8 mouse cellular contexts compared by ENCODE assay signal in the genomic region with DNA sequence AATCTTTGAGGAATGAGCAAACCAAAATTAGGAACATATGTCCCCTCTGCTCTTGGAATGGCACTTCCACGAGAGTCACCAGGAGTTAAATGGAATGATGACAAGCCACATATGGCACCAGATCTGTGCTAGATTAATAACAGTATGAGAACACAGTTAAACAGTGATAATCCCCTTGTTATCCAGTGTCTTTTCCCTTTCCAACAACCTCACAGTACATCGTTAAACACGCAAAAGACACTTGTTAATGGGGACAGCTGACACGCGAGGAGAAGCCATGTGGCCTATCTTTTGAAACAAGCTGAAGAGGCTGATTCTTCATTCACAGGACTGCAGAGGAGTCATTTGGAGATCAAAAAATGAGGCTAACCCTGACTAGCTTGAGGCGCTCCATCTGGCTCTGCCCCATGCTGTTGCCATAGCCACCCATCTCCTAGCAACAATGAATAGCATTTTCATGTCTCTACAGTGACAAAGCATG.
DNase-seq lines count a peak whose midpoint lies in the region; ATAC-seq and TF ChIP-seq lines count a peak whose summit lies in the region.

No protein-coding gene starts in this region.

- DNase-seq in lung, embryonic 14.5 days, result peak; percentile 52
- DNase-seq in lung, adult 2 months, result no peak
- peak; percentile 87 for DNase-seq in layer of hippocampus, adult 9-11 months
- peak; percentile 66 for DNase-seq in neural tube, embryonic 10.5 days (ENCODE audit: extremely low spot score, low spot score)
- DNase-seq in gastrocnemius, adult 2 months, result no peak
- no peak for DNase-seq in heart, adult 8-10 months (ENCODE audit: low spot score)

- WGBS in lung, embryonic 14.5 days, result 45% methylated on average over 6 of the region's 6 CpGs
- 79% methylated on average over 6 of the region's 6 CpGs for WGBS in lung, adult 2 months
- WGBS in forebrain, embryonic 12.5 days, result 9% methylated on average over 6 of the region's 6 CpGs

- H3K4me1 ChIP-seq in lung, embryonic 14.5 days (ENCODE audit: insufficient read depth), result no peaks in the 10 kb centered on the region
- H3K4me1 ChIP-seq in lung, adult 2 months (ENCODE audit: control insufficient read depth, insufficient read depth, low read length), result no peaks in the 10 kb centered on the region
- peaks cover 37% of the 10 kb centered on the region for H3K4me1 ChIP-seq in forebrain, embryonic 12.5 days

- no peak overlapping the region for H3K4me3 ChIP-seq in lung, embryonic 14.5 days (ENCODE audit: low read depth, low read length)
- H3K4me3 ChIP-seq in lung, adult 2 months (replicated peaks; ENCODE audit: extremely low read depth, low read depth, low read length), result no peak overlapping the region
- H3K4me3 ChIP-seq in forebrain, embryonic 12.5 days (replicated peaks), result no peak overlapping the region
- no peak overlapping the region for H3K4me3 ChIP-seq in gastrocnemius, adult 2 months

- no peaks in the 10 kb centered on the region for H3K9me3 ChIP-seq in lung, embryonic 14.5 days (ENCODE audit: low read depth, low read length)
- no peaks in the 10 kb centered on the region for H3K9me3 ChIP-seq in forebrain, embryonic 12.5 days

- H3K9ac ChIP-seq in lung, embryonic 14.5 days, result no peak overlapping the region
- H3K9ac ChIP-seq in forebrain, embryonic 12.5 days, result no peak overlapping the region

- no peaks in the 10 kb centered on the region for H3K36me3 ChIP-seq in lung, embryonic 14.5 days (ENCODE audit: insufficient read depth)
- H3K36me3 ChIP-seq in forebrain, embryonic 12.5 days (replicated peaks), result no peaks in the 10 kb centered on the region

- TF ChIP-seq POLR2A in lung, adult 2 months (IDR thresholded peaks at IDR 0.05; ENCODE audit: borderline replicate concordance, extremely low read depth, low read depth, low read length), result no peak

- ATAC-seq in lung, embryonic 14.5 days (ENCODE audit: insufficient read depth), result peak; percentile 85; the same call in 1 of the 2 replicates
- peak; percentile 95 for ATAC-seq in forebrain, embryonic 12.5 days (ENCODE audit: low FRiP score)
- no peak for ATAC-seq in activated CD4-positive, CD25-positive, alpha-beta regulatory T cell, adult 4 months

- H3K27me3 ChIP-seq in lung, embryonic 14.5 days (ENCODE audit: insufficient read depth, low read length), result no peaks in the 10 kb centered on the region
- no peaks in the 10 kb centered on the region for H3K27me3 ChIP-seq in forebrain, embryonic 12.5 days

- no peak overlapping the region for H3K27ac ChIP-seq in lung, embryonic 14.5 days (ENCODE audit: low read depth)
- H3K27ac ChIP-seq in forebrain, embryonic 12.5 days, result peak overlapping the region; percentile 62
- H3K27ac ChIP-seq in gastrocnemius, adult 2 months, result no peak overlapping the region

- no peak overlapping the region for H3K4me2 ChIP-seq in lung, embryonic 14.5 days
- peak overlapping the region; percentile 2; the same call in 1 of the 2 replicates for H3K4me2 ChIP-seq in forebrain, embryonic 12.5 days

- intact Hi-C loops in gastrocnemius, adult 2 months (cut with DNase I), result no loop called here

- no peak for TF ChIP-seq CTCF in lung, embryonic 14.5 days (IDR thresholded peaks at IDR 0.05; ENCODE audit: low read depth)
- no peak for TF ChIP-seq CTCF in lung, adult 2 months (IDR thresholded peaks at IDR 0.05; ENCODE audit: insufficient read depth, low read length)
- no peak for TF ChIP-seq CTCF in gastrocnemius, adult 2 months (IDR thresholded peaks at IDR 0.05)

Comparison
In these comparisons a context has a peak if more than half of its experiments do, and no peak if none do; other contexts are left out.
1. DNase-seq: peak in lung, embryonic 14.5 days (single experiment), layer of hippocampus, adult 9-11 months (single experiment) and neural tube, embryonic 10.5 days (single experiment); none in lung, adult 2 months (single experiment), gastrocnemius, adult 2 months (single experiment) and heart, adult 8-10 months (single experiment).